Mouse (Mus musculus): ENCODE results near the gene Kif1c. TPM values are rescaled to one million over a fixed set of nuclear protein-coding genes. Genes with fewer than 3 reads are reported as not detected.

Gene Kif1c
- polyA plus RNA-seq, 1 experiment from 2014 or later = 1.5 TPM

- peaks cover 33% of the 10 kb centered on the region for H3K36me3 ChIP-seq
- H3K27me3 ChIP-seq = no peaks in the 10 kb centered on the region
- H3K9me3 ChIP-seq = no peaks in the 10 kb centered on the region
- no peak overlapping the region for H3K4me2 ChIP-seq (replicated peaks)
- no peak overlapping the region for H3K4me3 ChIP-seq
- ATAC-seq (replicated peaks) = no peak
- H3K27ac ChIP-seq (replicated peaks) = no peak overlapping the region
- WGBS = 85% methylated on average over 9 of the region's 9 CpGs
- H3K9ac ChIP-seq (replicated peaks) = no peak overlapping the region
- no peaks in the 10 kb centered on the region for H3K4me1 ChIP-seq
Measured at GRCm38 (mm10) chr11:70730427-70731038, 30.2 kb downstream of the Kif1c start.

DNA sequence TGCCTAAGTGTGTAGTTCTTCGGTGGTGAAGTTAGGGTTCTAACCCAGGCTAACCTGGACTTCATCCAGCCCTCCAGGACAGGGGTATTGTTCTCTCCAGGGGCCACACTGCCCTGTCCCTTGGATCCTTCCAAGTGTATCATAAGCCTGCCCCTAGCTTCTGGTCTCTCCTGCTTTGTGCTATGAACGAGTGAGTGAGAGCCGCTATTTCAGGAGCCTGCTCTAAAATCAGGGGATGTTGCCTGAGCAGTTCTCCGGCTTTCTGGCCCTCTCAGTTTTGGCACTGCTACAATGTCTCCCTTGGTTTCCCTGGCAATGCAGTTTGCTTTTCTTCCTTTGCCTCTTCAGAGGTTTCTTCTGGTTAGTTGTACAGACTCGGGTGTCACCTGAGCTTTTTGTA lies 30.8 kb downstream of the Kif1c start:
- peak overlapping the region; percentile 1; the same call in 1 of the 2 replicates for H3K27ac ChIP-seq (replicated peaks)
- WGBS = 57% methylated on average over 5 of the region's 5 CpGs

DNA sequence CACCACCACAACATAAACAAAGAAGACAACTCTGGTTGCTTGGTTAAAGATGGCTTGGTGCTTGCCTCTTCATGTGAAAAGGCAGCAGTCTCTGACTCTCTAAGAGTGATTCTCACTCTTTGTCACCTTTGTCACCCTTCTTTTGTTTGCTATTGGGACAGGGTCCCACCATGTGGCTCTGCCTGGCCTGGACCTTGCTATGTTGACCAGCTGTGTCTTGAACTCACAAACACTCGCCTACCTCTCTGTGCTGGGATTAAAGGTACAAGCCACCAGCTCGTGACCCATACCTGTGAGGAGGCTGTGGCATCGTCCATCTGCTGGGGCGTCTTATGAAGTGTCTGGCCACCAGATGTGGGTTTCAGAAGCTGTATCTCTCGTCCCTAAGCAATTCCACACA lies 32.9 kb downstream of the Kif1c start:
- Histone ChIP-seq H3K4me2 (replicated peaks) (no peak overlapping the region), H3K36me3 (peaks cover 7% of the 10 kb centered on the region; the same call in 1 of the 2 replicates), H3K4me1 (no peaks in the 10 kb centered on the region), H3K9me3 (no peaks in the 10 kb centered on the region), H3K27me3 (no peaks in the 10 kb centered on the region), H3K4me3 (no peak overlapping the region), H3K9ac (replicated peaks) (no peak overlapping the region), H3K27ac (replicated peaks) (no peak overlapping the region)
- ATAC-seq (replicated peaks) = no peak
- WGBS = 80% methylated on average over 5 of the region's 5 CpGs

More for the DNA sequence above, 30.8 kb downstream of the Kif1c start:
- Histone ChIP-seq H3K9ac (replicated peaks) (no peak overlapping the region), H3K36me3 (peaks cover 26% of the 10 kb centered on the region), H3K9me3 (no peaks in the 10 kb centered on the region), H3K27me3 (no peaks in the 10 kb centered on the region), H3K4me1 (no peaks in the 10 kb centered on the region), H3K4me3 (no peak overlapping the region), H3K4me2 (replicated peaks) (no peak overlapping the region)
- no peak for ATAC-seq (replicated peaks)

GRCm38 (mm10) chr11:70737749-70738148 lies 37.4 kb downstream of the Kif1c start:
- Histone ChIP-seq H3K27me3 (no peaks in the 10 kb centered on the region), H3K4me1 (no peaks in the 10 kb centered on the region), H3K36me3 (no peaks in the 10 kb centered on the region), H3K9ac (replicated peaks) (no peak overlapping the region), H3K4me2 (replicated peaks) (no peak overlapping the region), H3K9me3 (no peaks in the 10 kb centered on the region), H3K4me3 (no peak overlapping the region), H3K27ac (replicated peaks) (no peak overlapping the region)
- ATAC-seq (replicated peaks) = no peak
- 76% methylated on average over 5 of the region's 5 CpGs for WGBS

- Histone ChIP-seq H3K4me1 (no peaks in the 10 kb centered on the region), H3K9me3 (no peaks in the 10 kb centered on the region), H3K27me3 (no peaks in the 10 kb centered on the region), H3K4me2 (replicated peaks) (no peak overlapping the region), H3K27ac (replicated peaks) (no peak overlapping the region), H3K36me3 (no peaks in the 10 kb centered on the region), H3K9ac (replicated peaks) (no peak overlapping the region), H3K4me3 (no peak overlapping the region)
- 95% methylated on average over 3 of the region's 3 CpGs for WGBS
- ATAC-seq (replicated peaks) = no peak
Measured at GRCm38 (mm10) chr11:70741603-70742002, 41.3 kb downstream of the Kif1c start.

GRCm38 (mm10) chr11:70742117-70742516 lies 41.8 kb downstream of the Kif1c start:
- Histone ChIP-seq H3K27me3 (no peaks in the 10 kb centered on the region), H3K4me3 (no peak overlapping the region), H3K4me2 (replicated peaks) (no peak overlapping the region), H3K9ac (replicated peaks) (no peak overlapping the region), H3K4me1 (no peaks in the 10 kb centered on the region), H3K36me3 (no peaks in the 10 kb centered on the region), H3K27ac (replicated peaks) (no peak overlapping the region), H3K9me3 (no peaks in the 10 kb centered on the region)
- no peak for ATAC-seq (replicated peaks)
- 92% methylated on average over 7 of the region's 7 CpGs for WGBS

DNA sequence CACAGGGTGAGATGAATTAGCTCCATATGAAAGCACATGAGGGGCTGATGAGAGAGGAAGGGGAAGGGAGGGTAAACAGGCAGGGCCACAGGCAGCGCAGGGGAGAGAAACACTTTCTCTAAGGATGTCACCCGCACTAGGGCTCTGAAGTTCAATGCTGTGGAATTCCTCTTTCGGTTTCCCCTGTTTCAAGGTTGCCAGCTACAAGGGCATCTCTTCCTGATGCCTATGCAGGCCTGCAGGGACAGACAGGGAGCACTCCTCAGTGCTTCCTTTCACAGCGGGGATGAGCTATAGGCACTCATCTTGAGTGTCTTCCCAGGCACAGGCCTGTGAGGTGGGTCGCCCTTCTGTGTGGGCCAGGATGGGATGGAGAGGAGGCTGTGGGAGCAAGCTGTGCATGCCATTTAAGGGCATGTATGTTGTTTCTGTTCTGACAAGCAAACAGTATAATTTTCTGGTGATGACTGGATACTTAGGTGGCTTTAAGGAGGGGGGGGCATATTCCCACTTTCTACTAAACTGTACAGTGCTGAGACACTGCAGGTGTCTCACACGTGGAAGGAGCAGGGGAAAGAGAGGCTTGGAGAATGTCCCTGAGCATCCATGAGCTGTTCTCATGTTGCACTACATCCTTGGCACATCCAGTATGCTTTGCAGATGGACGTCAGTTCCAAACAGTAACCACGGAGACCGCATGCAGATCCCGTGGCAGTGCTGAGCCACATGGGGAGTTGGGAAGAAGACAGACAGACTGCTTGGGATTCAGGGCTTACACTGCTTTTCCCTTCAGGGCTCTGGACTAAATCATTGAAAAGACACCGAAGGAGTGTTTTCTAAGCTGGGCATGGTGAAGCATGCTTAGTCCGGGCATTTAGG lies 42.5 kb downstream of the Kif1c start:
- 79% methylated on average over 12 of the region's 12 CpGs for whole genome bisulfite sequencing
- Histone ChIP-seq H3K4me2 (replicated peaks) (no peak overlapping the region), H3K4me3 (no peak overlapping the region), H3K9ac (replicated peaks) (no peak overlapping the region), H3K4me1 (no peaks in the 10 kb centered on the region), H3K27me3 (no peaks in the 10 kb centered on the region), H3K36me3 (no peaks in the 10 kb centered on the region), H3K27ac (replicated peaks) (no peak overlapping the region), H3K9me3 (no peaks in the 10 kb centered on the region)
- ATAC-seq (replicated peaks) = no peak

DNA sequence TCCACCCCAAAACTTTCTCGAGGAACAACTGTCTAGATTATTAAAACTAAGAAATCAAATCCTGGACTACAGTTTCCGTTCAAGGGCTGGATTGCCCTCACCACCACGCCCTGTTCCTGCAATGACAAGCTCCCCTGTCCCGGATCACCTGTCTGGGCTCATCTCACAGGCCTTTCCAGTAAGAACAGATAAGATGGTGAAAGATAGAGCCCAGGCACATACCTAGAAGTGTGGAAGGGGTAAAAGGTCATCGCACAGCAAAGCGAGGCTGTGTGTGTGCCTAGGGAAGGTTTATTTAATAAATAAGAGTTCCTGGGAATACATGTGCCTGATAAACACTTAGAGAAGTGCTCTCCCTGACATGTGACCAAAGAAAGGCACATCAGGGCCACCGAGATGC lies 45.3 kb downstream of the Kif1c start:
- Histone ChIP-seq H3K4me3 (no peak overlapping the region), H3K9me3 (no peaks in the 10 kb centered on the region), H3K4me1 (no peaks in the 10 kb centered on the region), H3K36me3 (no peaks in the 10 kb centered on the region), H3K27ac (replicated peaks) (no peak overlapping the region), H3K4me2 (replicated peaks) (no peak overlapping the region), H3K9ac (replicated peaks) (no peak overlapping the region), H3K27me3 (no peaks in the 10 kb centered on the region)
- 85% methylated on average over 7 of the region's 7 CpGs for WGBS
- ATAC-seq (replicated peaks) = no peak

GRCm38 (mm10) chr11:70747876-70748545 lies 47.7 kb downstream of the Kif1c start:
- Histone ChIP-seq H3K4me3 (no peak overlapping the region), H3K9me3 (no peaks in the 10 kb centered on the region), H3K4me1 (no peaks in the 10 kb centered on the region), H3K27ac (replicated peaks) (no peak overlapping the region), H3K36me3 (no peaks in the 10 kb centered on the region), H3K4me2 (replicated peaks) (no peak overlapping the region), H3K27me3 (no peaks in the 10 kb centered on the region), H3K9ac (replicated peaks) (no peak overlapping the region)
- no peak for ATAC-seq (replicated peaks)
- WGBS = 87% methylated on average over 4 of the region's 4 CpGs

DNA sequence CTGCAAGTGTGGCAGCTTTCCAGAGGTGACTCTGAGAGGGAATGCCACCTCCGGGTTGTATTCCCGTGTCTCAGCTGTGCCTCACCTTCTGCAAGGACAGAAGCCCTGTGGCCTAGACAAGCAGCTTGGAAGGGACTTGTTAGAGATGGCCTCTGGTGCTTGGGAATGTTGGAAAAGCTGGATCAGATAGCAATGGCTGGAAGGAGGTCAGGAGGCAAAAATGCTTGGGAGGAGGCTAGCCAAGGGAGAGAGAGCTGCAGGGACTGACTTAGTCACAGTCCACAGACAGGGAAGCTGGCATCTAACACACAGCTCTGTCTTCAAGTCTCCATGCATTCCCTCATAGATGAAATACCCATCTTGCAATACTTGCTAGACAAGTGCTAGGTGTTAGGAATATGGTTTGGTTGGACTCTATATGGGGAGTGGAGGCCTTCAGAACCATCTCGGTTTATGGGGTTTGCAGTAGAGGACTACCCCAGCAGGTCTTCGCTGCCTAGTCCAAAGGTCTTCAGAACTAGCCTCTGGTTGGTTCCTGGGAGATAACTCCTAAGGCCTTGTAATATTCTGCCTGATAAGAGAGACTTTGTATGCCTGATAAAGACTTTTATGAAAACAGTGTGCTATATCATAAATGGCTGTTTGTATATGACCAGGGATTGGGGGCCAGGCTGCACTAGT lies 52.1 kb downstream of the Kif1c start:
- no peak for ATAC-seq (replicated peaks)
- no peak overlapping the region for H3K27ac ChIP-seq (replicated peaks)
- no peaks in the 10 kb centered on the region for H3K4me1 ChIP-seq
- H3K9ac ChIP-seq (replicated peaks) = no peak overlapping the region
- no peak overlapping the region for H3K4me3 ChIP-seq
- H3K9me3 ChIP-seq = no peaks in the 10 kb centered on the region
- no peaks in the 10 kb centered on the region for H3K36me3 ChIP-seq
- no peak overlapping the region for H3K4me2 ChIP-seq (replicated peaks)
- 81% methylated on average over 4 of the region's 4 CpGs for WGBS
- peaks cover 2% of the 10 kb centered on the region; the same call in 1 of the 2 replicates for H3K27me3 ChIP-seq

- no peak overlapping the region for H3K4me3 ChIP-seq
- no peak for ATAC-seq (replicated peaks)
- H3K9me3 ChIP-seq = no peaks in the 10 kb centered on the region
- H3K9ac ChIP-seq (replicated peaks) = no peak overlapping the region
- peaks cover 2% of the 10 kb centered on the region; the same call in 1 of the 2 replicates for H3K27me3 ChIP-seq
- 90% methylated on average over 10 of the region's 10 CpGs for WGBS
- H3K4me2 ChIP-seq (replicated peaks) = no peak overlapping the region
- H3K4me1 ChIP-seq = no peaks in the 10 kb centered on the region
- H3K27ac ChIP-seq (replicated peaks) = no peak overlapping the region
- H3K36me3 ChIP-seq = no peaks in the 10 kb centered on the region
Measured at GRCm38 (mm10) chr11:70753146-70753545, 52.8 kb downstream of the Kif1c start.

- WGBS = 43% methylated on average over 4 of the region's 4 CpGs
- no peak for ATAC-seq (replicated peaks)
- H3K4me1 ChIP-seq = no peaks in the 10 kb centered on the region
Measured at GRCm38 (mm10) chr11:70754476-70754875, 54.1 kb downstream of the Kif1c start.

More at GRCm38 (mm10) chr11:70754476-70754875, 54.1 kb downstream of the Kif1c start:
- no peaks in the 10 kb centered on the region for H3K36me3 ChIP-seq
- H3K9ac ChIP-seq (replicated peaks) = no peak overlapping the region
- no peak overlapping the region for H3K27ac ChIP-seq (replicated peaks)
- H3K9me3 ChIP-seq = no peaks in the 10 kb centered on the region
- no peak overlapping the region for H3K4me3 ChIP-seq
- peaks cover 2% of the 10 kb centered on the region; the same call in 1 of the 2 replicates for H3K27me3 ChIP-seq
- H3K4me2 ChIP-seq (replicated peaks) = no peak overlapping the region

Data from forebrain, embryonic 15.5 days (tissue).